Mouse (Mus musculus) liver (tissue): ENCODE measurements around the gene Arrdc2.

ENCODE experiments used
- DNase-seq: peaks from one replicate; pipeline ENCODE4 v3.0.0-alpha.2; 2020; ENCODE audit warnings: mixed read lengths

Gene Arrdc2

DNA sequence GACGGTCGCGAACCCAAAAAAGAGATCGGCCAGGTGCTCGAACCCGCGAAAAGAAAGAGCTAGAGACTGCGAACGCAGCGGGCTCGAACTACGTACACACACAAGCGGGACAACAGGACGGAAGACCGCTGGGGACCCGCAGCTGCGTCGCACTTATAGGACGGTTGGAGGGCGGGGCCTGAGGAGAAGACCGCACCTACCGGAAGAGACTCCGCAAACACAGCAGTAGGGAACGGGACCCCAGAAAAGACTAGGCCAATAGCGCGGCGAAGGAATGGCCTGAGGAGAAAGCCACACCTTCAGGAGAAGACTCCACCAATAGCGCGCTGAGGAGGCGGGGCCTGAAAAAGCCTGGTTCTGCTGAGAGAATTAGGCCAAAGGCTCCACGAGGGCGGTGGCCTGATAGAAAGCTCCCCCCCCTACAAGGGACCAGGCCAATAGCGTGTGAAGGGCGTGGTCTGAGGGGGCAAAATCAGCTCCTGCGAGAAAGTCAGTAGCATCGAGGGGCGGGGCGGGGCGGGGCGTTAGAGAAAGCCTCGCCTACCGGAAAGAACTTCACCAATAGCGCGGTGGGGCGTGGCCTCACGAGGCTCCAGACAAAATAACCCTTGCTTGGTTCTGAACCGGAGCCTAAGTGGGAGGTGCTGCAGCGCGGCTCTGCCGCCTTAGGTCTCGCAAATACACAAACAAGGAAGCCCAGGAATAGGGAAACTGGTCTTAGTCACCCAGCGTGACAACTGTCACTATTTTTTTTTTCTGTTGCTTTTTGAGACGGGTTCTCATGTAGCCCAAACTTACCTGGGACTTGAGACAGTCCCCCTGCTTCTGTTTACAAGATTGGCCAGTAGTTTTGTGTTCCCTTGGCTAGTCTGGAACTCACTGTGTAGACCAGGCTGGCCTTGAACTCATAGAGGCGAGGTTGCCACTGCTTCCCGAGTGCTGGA is at the start of gene Arrdc2:
Gene Arrdc2 (minus strand): TSS at position 313 of the 944 bp plus-strand sequence.
- peak; percentile 100 for DNase-seq

DNA sequence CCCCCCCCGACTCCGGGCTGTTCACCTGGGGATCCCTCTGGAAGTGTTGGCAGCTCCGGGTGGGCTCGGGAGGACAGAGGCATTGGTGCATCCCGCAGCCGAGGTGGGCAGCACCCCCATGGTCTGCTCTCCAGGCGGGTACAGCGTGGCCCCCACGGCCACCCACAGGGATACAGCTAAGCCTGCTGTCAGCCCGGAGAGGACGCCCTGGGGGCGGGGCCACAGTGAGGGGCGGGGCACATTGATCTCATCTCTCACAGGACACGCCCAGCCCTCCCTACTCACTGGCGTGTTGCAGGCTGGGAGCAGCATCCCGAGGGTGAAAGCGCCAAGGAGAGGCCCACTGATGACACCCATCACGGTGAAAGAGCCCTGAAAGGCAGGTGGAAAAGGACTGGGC is 48.1 kb upstream of the Arrdc2 start:
- DNase-seq = peak; percentile 89

DNA sequence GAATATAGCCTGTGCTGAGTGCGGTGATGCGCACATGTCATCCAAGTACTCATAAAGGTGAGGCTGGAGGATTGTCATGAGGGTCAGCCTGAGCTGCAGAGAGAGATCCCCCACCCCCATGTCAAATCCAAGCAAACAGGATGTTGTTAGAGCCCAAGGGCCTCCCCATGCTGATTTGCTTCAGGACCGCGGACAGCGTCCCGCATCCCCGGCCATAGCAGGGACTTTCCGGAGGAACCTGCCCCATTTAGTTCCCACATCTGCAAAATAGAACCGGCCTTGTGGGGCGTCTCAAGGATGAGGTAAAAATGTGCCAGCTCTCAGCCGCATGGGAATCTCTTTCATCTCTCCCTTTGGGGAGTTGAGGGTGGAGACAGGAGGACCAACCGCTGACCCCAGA is 46.1 kb upstream of the Arrdc2 start:
- DNase-seq = peak; percentile 53

DNA sequence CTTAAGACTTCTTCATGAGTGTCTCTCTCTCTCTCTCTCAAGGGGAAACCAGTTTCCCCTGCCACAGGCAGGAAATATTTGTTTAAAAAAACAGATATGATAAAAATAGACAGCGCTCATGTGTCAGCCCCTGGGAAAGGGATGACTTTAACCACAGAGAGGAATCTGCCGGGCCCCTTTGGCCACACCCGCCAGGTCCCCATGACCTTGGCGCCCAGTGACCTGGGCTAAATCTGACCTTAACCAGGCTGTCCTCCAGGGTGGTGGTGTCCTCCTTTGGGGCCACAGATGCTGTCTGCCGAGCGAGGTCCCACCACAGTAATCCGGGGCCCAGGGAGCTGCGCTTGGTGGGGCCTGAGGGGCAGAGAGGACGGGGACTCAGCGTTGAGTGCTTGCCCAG is 45.2 kb upstream of the Arrdc2 start:
- DNase-seq = no peak

DNA sequence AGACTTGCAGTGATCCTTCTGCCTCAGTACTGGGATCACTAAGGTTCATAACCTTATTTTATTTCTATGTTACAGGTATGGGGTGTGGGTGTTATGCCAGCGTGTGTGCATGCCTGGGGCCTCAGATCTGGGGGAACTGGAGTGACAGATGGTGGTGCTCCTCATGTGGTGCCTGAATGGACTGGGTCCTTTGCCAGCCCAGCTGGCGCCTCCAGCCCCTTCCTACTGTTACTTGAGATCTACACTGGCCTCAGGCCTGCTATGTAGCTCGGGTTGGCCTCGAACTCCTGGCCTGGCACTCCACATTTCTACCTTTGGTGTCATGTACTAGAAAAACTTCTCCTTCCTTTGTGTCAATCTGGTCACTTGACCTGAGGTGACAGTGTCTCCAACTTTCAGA is 44.7 kb upstream of the Arrdc2 start:
- DNase-seq = no peak

DNA sequence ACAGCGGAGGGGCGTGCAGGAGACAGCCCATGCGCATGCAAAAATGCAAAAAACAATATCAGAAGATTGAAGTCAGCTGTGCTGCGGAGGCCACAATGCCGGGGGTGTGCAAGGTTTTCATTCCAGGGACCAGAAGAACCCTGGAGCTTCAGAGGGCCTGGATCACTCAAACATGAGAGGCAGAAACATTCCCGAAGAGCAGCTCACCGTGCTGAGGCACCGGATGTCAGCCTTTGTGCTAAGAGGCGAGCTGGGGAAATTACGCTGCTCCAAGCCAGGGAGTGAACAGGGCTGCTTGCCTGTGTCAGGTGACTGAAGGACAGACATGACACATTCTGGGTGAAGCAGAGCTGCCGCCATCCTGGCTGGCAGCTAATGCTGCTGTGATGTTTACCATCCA is 41.0 kb upstream of the Arrdc2 start:
- DNase-seq = no peak

DNA sequence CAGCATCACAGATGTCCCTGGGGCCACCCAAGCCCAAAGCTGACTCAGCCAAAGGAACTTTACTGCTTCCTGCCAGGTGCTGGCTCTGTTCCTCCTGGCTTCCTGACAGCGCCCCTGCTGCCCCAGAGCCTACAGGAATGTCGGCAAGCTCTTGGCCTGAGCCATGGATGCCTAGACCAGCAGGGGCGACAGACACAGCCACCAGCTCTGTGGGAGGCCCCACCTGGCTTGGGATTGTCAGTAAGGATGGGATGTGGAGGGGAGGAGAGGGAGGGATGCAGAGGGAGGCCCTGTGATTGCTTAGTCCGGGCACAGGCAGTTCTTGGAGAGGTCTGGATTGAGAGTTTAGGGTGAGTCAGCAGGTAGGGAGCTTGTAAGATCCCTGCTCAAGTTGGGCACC is 40.6 kb upstream of the Arrdc2 start:
- no peak for DNase-seq

DNA sequence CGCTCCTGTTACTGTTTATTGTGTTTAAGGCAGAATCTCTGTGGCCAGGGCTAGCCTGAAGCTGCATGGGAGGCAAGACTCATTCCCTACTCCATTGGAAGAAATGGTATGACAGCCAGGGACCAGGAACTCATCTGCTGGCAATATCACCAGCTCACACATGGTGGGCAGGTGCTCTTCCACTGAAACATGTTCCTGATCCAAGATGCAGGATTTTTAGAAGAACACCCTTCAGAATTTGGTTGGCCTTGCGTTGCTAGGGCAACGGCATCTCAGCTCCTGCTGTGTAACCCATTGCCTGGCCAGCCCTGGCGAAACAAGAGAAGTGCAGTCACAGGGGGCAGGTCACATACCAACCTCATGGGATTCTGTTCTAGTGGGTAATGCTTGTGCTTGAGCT is 40.0 kb upstream of the Arrdc2 start:
- DNase-seq = no peak

DNA sequence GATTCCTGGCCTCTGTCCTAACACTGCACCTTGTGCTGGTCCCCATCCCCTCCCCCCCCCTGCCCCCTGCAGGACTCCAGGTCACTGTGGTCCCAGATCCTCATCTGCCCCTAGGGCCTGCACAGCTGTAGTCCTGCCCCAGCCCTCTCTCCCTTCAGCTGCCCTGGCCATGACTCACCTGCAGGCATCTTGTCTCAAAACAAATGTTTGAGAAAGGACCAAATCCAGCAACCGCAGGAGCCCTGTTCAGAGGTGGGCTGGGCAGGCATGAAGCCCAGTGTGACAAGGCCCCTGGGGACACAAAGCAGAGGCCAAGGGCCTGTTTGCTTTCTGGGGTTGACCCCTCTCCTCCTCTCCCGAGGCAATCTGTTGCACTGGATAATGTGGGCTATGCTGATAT is 38.7 kb upstream of the Arrdc2 start:
- DNase-seq = no peak

DNA sequence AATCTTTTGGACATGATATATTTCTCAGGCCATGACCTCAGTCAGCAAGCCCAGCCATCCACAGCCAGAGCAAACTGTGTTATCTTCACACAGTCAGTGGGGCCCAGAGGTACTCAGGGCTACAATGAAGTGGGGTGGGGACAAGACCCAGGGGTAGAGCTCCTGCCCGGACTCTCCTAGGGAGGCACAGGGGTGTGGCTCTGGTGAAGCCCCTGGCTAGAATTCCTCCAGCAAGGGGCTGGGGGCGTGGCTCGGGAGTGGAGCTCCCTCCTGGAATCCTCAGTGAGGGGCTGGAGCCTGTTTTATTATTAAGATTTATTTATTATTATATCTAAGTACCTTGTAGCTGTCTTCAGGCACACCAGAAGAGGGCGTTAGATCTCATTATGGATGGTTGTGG is 36.9 kb upstream of the Arrdc2 start:
- no peak for DNase-seq

DNA sequence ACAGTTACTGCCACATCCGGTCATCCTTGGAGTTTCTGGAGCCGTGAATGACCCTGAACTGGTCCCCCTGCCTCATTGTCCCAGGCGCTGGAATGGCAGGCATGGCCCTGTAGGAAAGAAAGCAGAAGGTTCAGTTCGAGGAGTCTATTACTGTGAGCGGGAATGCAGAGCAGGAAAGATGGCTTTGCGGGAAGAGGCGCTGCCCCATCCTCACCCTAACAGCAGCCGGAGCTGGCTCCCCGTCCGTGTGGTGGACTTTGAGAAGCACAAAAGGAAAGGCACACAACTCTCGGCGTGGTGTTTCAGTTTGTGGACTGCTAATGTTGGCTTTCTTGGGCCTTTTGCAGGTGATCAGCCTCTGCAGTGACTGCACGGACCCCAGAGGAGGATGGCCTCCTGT is 34.9 kb upstream of the Arrdc2 start:
- no peak for DNase-seq

DNA sequence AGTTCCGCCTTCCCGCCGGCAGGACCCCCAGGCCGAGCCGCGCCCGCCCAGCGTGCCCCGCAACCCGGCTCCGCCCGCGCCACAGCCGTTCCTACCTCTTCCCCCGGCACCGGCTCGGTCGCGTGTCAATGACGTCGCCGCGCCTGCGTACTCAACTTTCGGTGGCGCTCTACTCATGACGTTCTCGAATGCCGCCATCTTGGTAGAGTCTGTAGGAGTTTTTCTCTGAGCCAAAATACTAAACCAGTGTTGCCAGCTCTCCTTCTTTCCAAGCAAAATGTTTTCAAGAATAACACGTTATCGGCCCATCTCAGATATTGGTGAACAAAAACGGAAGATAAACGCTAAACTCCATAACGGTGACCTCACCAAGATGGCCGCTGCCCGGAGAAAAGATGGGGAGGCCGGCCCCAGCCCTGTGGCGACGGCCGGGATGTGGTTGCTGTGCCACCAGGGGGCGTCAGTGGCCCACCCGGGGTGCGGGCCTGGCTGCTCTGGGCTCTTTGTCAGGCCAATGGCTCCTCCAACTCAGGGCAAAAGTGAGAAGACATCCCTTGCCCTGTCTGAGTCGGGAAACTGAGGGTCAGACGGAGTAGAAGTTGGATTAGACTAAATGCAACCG is 34.0 kb upstream of the Arrdc2 start, which contains the start of gene Ccdc124:
Gene Ccdc124 (minus strand): TSS at position 572 of the 622 bp plus-strand sequence.
- peak; percentile 95 for DNase-seq

DNA sequence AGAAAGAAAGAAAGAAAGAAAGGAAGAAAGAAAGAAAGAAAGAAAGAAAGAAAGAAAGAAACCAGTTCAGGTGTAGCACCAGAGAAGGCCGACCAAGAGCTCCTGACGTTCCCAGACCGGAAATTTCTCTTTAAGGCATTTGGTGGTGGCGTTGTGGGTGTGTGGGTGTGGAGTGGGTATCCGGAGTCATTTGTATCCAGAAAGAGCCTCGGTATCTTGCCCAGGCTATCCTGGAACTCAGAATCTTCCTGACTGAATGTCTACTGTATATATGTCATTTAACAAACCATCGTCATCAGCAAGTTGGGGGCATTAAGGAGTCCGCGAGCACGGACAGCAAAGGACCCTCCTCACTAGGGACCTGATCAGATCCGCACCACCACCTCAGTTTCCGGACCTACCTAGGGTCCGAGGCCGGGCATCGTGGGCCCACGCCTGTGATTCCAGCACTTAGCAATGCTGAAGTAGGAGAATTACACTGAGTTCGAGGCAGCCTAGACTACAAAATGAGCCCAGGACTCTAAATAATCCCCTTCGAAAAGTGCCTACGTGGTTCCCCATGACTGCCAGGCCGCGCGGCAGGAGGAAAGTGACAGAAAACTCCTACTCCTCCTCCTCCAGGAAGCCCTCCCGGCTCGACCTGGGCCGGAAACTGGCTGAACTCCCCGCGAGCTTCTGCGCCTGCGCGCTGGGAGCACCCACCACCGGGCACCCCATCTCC is 33.3 kb upstream of the Arrdc2 start:
- no peak for DNase-seq

DNA sequence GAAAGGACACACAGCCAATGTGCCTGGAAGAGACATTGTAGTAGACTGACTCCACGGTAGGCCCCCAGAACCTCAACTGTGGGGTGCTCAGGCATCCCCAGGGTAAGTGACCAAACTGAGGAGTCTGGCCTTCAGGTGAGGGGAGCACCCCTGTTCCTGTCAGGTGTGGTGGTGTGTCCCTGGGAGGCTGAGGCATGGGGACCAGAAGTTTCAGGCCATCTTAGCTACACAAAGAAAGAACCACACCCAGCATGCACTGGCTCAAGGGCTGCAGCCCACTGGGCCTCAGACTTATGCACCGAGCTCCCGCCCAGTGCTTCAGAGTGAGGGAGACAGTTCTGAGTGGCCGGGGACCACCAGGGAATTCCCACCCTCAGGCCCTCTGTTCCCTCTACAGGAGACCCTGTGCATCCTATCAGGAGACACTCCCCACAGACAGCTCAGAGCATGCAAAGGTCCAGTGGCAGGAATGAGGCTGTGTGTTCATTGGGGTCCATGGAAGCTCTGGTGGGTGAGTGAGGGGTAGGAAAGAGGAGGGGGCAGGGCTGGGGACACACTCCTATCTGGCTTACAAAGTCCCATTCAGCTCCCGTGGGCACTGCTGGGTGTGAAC is 31.8 kb upstream of the Arrdc2 start:
- DNase-seq = no peak

DNA sequence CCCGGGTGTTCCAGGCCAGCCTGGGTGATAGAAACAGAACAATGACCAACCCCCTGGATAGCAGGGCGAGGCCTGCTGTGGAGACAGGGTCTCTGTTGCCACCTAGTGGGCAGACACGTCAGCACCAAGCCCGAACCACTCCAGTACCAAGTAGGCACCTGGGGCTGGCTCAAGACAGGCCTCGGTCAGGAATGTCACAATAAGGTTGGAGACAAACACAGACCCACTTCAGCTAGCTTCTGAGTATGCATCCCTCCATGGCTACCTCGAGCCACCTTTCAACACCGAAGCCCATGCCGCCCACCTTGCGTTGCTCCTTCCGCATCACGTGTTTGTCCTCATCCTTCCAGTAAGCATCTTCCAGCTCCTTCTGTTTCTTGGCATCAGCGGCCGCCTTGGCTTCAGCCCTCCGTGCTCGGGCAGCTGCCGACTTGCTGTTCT is 30.1 kb upstream of the Arrdc2 start:
- DNase-seq = peak; percentile 81

DNA sequence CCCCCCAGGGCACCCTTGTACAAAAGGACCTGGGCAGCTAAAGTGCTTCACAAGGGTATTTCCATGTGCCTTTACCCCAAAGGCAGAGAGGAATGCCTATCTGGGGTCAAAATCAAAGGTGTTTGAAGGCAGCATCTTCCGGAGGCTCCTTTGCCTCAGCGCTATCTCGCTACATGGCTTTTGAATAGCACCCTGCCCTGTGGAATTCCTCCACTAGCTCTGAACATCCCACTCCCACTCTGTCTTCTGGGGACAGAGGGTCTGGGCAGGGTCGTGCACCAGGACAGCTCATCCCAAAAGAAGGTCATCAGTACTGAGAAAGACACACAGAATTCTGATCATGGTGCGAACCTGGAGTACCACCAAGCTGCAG is 29.7 kb upstream of the Arrdc2 start:
- DNase-seq = no peak

DNA sequence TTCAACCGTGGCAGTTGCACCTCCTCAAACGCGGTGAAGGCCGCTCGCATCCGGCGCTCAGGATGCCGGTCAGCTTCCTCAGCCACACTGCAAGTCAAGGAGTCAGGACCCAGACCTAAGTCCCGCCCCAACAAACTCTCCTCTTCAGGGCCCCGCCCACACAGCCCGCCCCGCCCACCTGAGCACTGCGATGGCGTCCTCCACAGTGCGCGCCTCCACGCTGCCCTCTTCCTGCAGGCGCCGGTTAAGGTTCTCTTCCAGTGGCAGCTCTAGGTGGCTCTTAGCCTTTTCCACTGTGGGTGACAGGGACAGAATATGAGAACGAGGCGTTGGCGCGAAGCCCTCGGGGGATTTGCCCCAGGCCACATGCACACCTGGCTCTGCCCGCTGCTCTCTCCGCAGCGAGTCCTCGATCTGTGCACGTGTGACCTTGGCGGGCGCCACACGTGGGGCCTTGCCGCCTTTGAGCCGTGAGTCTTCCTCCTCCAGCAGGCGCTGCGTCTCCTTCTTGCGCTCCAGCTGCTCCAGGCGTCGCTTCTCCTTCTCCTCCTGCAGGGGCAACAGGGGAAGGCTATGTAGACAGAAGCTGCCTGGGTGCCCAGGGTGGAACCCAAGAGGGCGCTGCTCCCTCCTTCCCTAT is 29.2 kb upstream of the Arrdc2 start:
- peak; percentile 89 for DNase-seq

DNA sequence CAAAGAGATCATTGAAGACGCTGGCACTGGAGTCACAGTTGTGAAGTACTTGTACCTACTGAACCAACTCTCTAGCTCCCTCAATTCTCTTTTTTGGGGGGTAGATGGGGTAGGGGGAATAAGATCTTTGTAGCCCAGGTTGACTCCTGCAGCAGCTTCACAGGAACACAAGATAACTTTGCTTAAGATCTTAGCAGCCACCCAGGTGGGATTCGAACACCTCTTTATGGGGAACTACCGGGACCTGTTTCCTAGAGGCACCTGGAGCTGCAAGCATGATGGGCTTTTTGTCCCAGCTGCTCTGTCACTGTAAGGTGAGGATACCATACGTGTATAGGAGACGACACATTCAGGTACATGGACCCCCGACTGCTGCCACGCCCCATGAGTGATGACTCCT is 27.0 kb upstream of the Arrdc2 start:
- no peak for DNase-seq

DNA sequence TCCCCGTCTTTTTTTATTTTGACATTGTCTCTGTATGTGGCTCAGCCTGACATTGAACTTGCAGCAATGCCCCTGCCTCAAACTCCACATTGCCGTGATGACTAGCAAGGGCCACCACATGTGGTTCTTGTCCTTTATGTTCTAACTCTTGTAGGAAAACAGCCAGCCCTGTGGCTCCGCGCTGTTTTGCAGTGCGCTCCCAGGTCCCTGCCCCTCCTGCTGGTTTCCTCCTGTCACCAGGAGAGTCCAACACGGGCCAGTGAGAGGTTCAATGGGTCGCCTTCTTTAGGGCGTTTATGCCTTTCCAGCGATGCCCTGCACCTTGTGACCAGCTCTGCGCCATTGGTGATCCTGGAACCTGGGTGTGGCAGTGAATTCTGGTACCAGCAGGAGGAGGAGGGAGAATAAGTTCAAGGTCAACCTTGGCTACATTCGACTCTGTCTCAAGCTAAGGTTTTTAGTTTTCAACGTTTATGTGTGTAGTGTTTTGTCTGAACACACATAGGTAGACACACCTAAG is 26.5 kb upstream of the Arrdc2 start:
- peak; percentile 32 for DNase-seq

DNA sequence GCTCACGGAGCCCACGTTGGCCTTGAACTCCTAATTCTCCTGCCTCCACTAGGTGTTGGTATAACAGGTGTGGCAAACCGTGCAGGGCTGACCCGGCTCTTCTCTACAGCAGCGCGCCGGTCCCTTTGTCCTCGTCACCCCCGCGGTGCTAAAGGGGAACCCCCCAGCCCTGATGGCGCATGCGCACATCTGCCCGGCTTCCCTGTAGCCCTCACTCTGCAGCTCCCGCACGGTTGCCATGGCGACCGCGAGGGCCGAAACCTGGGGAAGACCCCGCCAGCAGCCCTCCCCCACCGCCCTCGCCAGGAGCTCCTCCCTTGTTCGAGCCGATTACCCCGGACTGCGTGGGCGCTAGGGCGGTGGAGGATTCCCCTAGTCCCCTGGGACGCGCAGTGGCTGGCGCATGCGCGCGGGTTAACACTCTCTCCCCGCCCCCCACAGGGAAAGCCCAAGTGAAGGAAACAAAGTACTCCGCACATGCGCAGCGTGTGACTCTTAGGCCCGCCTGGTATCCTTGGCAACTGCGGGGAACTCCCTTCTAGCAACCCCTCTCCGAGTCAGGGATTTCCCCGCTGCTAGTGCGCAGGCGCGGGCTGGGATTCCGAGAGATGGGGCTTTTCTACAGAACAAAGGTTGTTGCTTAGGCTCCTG is 26.0 kb upstream of the Arrdc2 start:
- DNase-seq = peak; percentile 98

DNA sequence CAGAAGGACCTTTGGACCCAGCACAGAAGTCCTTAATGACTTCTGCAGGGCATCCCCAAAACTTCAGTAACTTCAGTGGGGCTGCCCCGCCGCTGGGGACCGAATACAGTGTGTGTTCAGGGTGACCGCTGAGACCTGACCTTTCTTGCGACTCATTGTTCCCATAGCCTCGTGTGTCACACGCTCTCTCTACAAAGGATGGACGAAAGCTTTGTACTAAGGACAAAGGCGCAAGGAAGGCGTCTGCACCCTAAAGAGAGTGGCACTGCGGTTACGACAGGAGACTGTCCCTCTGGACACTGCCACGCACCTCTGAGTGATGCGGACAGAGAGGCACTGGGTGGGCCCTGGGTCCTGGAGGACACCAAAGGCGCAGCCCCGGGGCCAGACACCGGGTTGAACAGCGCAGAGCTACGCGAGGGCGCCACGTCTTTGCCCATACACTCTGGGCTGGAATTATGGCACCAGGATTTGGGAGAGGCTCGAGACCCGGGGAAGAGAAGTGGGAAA is 25.2 kb upstream of the Arrdc2 start:
- DNase-seq = peak; percentile 8
